Comparison of ENCODE assay signal across 9 mouse cellular contexts in genomic region chr5:146792140-146792791, GRCm38 (mm10). TPM values are rescaled to one million over a fixed set of nuclear protein-coding genes. Genes with fewer than 3 reads are reported as not detected.
DNase-seq lines count a peak whose midpoint lies in the region; ATAC-seq lines count a peak whose summit lies in the region.
"Had no signal": no experiment of that assay in that cellular context is flagged by ENCODE, and none has a peak within 500 bp of the region (broad histone marks: within the 10 kb centered on the region; RNA-seq: fewer than 3 reads in every experiment).

No protein-coding gene starts in this region.

- intact Hi-C loops in left cerebral cortex, postnatal 36 days (cut with DNase I), result loop anchor here (5.0 kb wide), 1 partner anchor 65 kb away; no protein-coding TSS in a partner anchor

- H3K4me3 ChIP-seq in kidney, embryonic 14.5 days (ENCODE audit: low read length), result no peak overlapping the region
- H3K4me3 ChIP-seq in heart, embryonic 15.5 days, result no peak overlapping the region

- peaks cover 47% of the 10 kb centered on the region for H3K4me1 ChIP-seq in kidney, embryonic 14.5 days (ENCODE audit: control insufficient read depth, insufficient read depth, low read length)
- peaks cover 29% of the 10 kb centered on the region for H3K4me1 ChIP-seq in heart, embryonic 15.5 days (replicated peaks)

- no peak overlapping the region; the same call in 1 of the 2 replicates for H3K4me2 ChIP-seq in kidney, embryonic 14.5 days (replicated peaks; ENCODE audit: low read depth, low read length)
- H3K4me2 ChIP-seq in heart, embryonic 15.5 days, result peak overlapping the region; percentile 71; the same call in 1 of the 2 replicates

- WGBS in kidney, embryonic 14.5 days, result 52% methylated on average over 7 of the region's 7 CpGs
- 60% methylated on average over 7 of the region's 7 CpGs for WGBS in heart, embryonic 15.5 days

- no peaks in the 10 kb centered on the region for H3K9me3 ChIP-seq in kidney, embryonic 14.5 days (ENCODE audit: control insufficient read depth, low read length)
- H3K9me3 ChIP-seq in heart, embryonic 15.5 days (replicated peaks), result no peaks in the 10 kb centered on the region
- H3K9me3 ChIP-seq: embryonic facial prominence, embryonic 15.5 days had no signal

- no peak overlapping the region for H3K9ac ChIP-seq in kidney, embryonic 14.5 days (ENCODE audit: low read depth, low read length)
- no peak overlapping the region for H3K9ac ChIP-seq in heart, embryonic 15.5 days
- H3K9ac ChIP-seq: embryonic facial prominence, embryonic 15.5 days had no signal

- no peaks in the 10 kb centered on the region for H3K27me3 ChIP-seq in kidney, embryonic 14.5 days (ENCODE audit: control insufficient read depth, insufficient read depth, low read length)
- H3K27me3 ChIP-seq in heart, embryonic 15.5 days, result no peaks in the 10 kb centered on the region
- H3K27me3 ChIP-seq: embryonic facial prominence, embryonic 15.5 days had no signal

- no peaks in the 10 kb centered on the region for H3K36me3 ChIP-seq in kidney, embryonic 14.5 days (ENCODE audit: control insufficient read depth, insufficient read depth, low read length)
- no peaks in the 10 kb centered on the region for H3K36me3 ChIP-seq in heart, embryonic 15.5 days
- H3K36me3 ChIP-seq: embryonic facial prominence, embryonic 15.5 days had no signal

- no peak for ATAC-seq in kidney, embryonic 14.5 days (ENCODE audit: low FRiP score, low TSS enrichment)
- ATAC-seq in heart, embryonic 15.5 days (replicated peaks; ENCODE audit: insufficient number of reproducible peaks, insufficient read depth, low FRiP score, low read depth), result no peak
- peak; percentile 10; the same call in 1 of the 2 replicates for ATAC-seq in megakaryocyte, adult 5-6 weeks (ENCODE audit: poor library complexity, severe bottlenecking)

- no peak overlapping the region for H3K27ac ChIP-seq in kidney, embryonic 14.5 days (ENCODE audit: low read depth, low read length)
- no peak overlapping the region for H3K27ac ChIP-seq in heart, embryonic 15.5 days
- H3K27ac ChIP-seq: embryonic facial prominence, embryonic 15.5 days had no signal

- DNase-seq in kidney, adult 9 months, result peak; percentile 54
- peak; percentile 32 for DNase-seq in Muller cell, postnatal 12 days (ENCODE audit: inconsistent ontology term)
- DNase-seq in spleen, postnatal 14 days (ENCODE audit: low spot score in 2 of 2), result no peak
- no peak for DNase-seq in c-Kit-positive CD71-positive TER-119-positive erythroid progenitor cells, embryonic 14.5 days (ENCODE audit: low spot score)
- no peak for DNase-seq in left cerebral cortex, postnatal 36 days (ENCODE audit: low spot score in 2 of 2)

RNA-seq across cellular contexts. Expression of gene Usp12, which starts 2.5 kb away (rescaled TPM):
- 11.0 and 14.4 TPM in 2 replicates for polyA plus RNA-seq in kidney, embryonic 14.5 days (2014; fragmentation: Nextera tagmentation; extraction: Ambion mirVana)
- polyA plus RNA-seq in heart, embryonic 15.5 days (2015; fragmentation: Nextera tagmentation; extraction: Ambion mirVana), result 9.0 and 10.8 TPM in 2 replicates
- 36.8 and 41.3 TPM in 2 replicates for total RNA-seq in megakaryocyte, adult 5-6 weeks (2015)
- 50.9 and 55.8 TPM in 2 replicates for total RNA-seq in megakaryocyte, adult 5-6 weeks (2017)
- total RNA-seq in left cerebral cortex, postnatal 36 days (2021), result 10 to 100 TPM; 56.2 to 57.8 TPM

RNA-seq across cellular contexts. Expression of gene Rpl21, which starts 40.4 kb away (rescaled TPM):
- 689 and 848 TPM in 2 replicates for polyA plus RNA-seq in kidney, embryonic 14.5 days (2014; fragmentation: Nextera tagmentation; extraction: Ambion mirVana)
- polyA plus RNA-seq in heart, embryonic 15.5 days (2015; fragmentation: Nextera tagmentation; extraction: Ambion mirVana), result 288 and 325 TPM in 2 replicates
- total RNA-seq in megakaryocyte, adult 5-6 weeks (2015), result 1,886 and 1,948 TPM in 2 replicates
- total RNA-seq in megakaryocyte, adult 5-6 weeks (2017), result 1,623 and 1,719 TPM in 2 replicates
- 100 to 1,000 TPM; 164 to 189 TPM for total RNA-seq in left cerebral cortex, postnatal 36 days (2021)

RNA-seq across cellular contexts. Expression of gene Rasl11a, which starts 52.6 kb away (rescaled TPM):
- 53.0 and 58.0 TPM in 2 replicates for polyA plus RNA-seq in kidney, embryonic 14.5 days (2014; fragmentation: Nextera tagmentation; extraction: Ambion mirVana)
- polyA plus RNA-seq in heart, embryonic 15.5 days (2015; fragmentation: Nextera tagmentation; extraction: Ambion mirVana), result 11.5 and 13.4 TPM in 2 replicates
- total RNA-seq in megakaryocyte, adult 5-6 weeks (2015), result not detected in 2 replicates
- not detected in 2 replicates for total RNA-seq in megakaryocyte, adult 5-6 weeks (2017)
- 1 to 10 TPM; 6.7 to 9.1 TPM for total RNA-seq in left cerebral cortex, postnatal 36 days (2021)

Comparison
In these comparisons a context has a peak if more than half of its experiments do, and no peak if none do; other contexts are left out.
1. DNase-seq: peak in kidney, adult 9 months (single experiment) and Muller cell, postnatal 12 days (single experiment); none in spleen, postnatal 14 days (0 of 2), c-Kit-positive CD71-positive TER-119-positive erythroid progenitor cells, embryonic 14.5 days (single experiment) and left cerebral cortex, postnatal 36 days (0 of 2).
2. RNA of gene Rpl21, which starts 40.4 kb away (total RNA-seq): 1,623 to 1,948 TPM in megakaryocyte, adult 5-6 weeks; 164 to 189 TPM in left cerebral cortex, postnatal 36 days; every median in the first group is over 4 times any median in the second.
3. RNA of gene Rasl11a, which starts 52.6 kb away (total RNA-seq): 6.7 to 9.1 TPM in left cerebral cortex, postnatal 36 days; not detected in megakaryocyte, adult 5-6 weeks; every median in the first group is over 4 times any median in the second.